Mouse (Mus musculus) hindbrain, embryonic 16.5 days (tissue): Measurements from ENCODE around the gene Smim14. TPM values are rescaled to one million over a fixed set of nuclear protein-coding genes. Genes with fewer than 3 reads are reported as not detected.
A peak's percentile ranks its signal among the peaks of the same experiment; 100 is the strongest.

Experiments used
- ATAC-seq: fragments of 200-750 bp; cut with Nextera tagmentation; 2 replicates; pipeline ENCODE4 v1.8.0; 2017; ENCODE audit warnings: moderate TSS enrichment, moderate library complexity
- H3K27ac ChIP-seq: fragments of 300-500 bp; sonication (generic); 2 replicates; pipeline ENCODE4 v1.5.1; 2014; ENCODE audit warnings: low read depth, mild to moderate bottlenecking, control low read depth, low read length, moderate library complexity
- H3K27me3 ChIP-seq: fragments of 300-500 bp; sonication (generic); replicated peaks from 2 replicates; pipeline ENCODE4 v1.6.1; 2014; ENCODE audit warnings: low read length; ENCODE audit not compliant: control insufficient read depth, insufficient read depth
- H3K36me3 ChIP-seq: fragments of 300-500 bp; sonication (generic); 2 replicates; pipeline ENCODE4 v1.6.1; 2014; ENCODE audit warnings: mild to moderate bottlenecking, low read length, moderate library complexity, mixed read lengths; ENCODE audit not compliant: control insufficient read depth, insufficient read depth
- H3K4me1 ChIP-seq: fragments of 300-500 bp; sonication (generic); 2 replicates; pipeline ENCODE4 v1.6.1; 2014; ENCODE audit warnings: low read depth, low read length; ENCODE audit not compliant: control insufficient read depth, insufficient read depth
- H3K4me2 ChIP-seq: fragments of 300-500 bp; sonication (generic); 2 replicates; pipeline ENCODE4 v1.6.1; 2014; ENCODE audit warnings: mild to moderate bottlenecking, low read length, control low read depth, moderate library complexity
- H3K4me3 ChIP-seq: fragments of 300-500 bp; sonication (generic); 2 replicates; pipeline ENCODE4 v1.5.1; 2014; ENCODE audit warnings: mild to moderate bottlenecking, low read length, control low read depth, moderate library complexity
- H3K9ac ChIP-seq: fragments of 300-500 bp; sonication (generic); 2 replicates; pipeline ENCODE4 v1.6.1; 2014; ENCODE audit warnings: low read depth, mild to moderate bottlenecking, control low read depth, low read length, moderate library complexity
- H3K9me3 ChIP-seq: fragments of 300-500 bp; sonication (generic); 2 replicates; pipeline ENCODE4 v1.6.1; 2014; ENCODE audit warnings: mild to moderate bottlenecking, low read length, moderate library complexity; ENCODE audit not compliant: control insufficient read depth
- WGBS: fragments of 180-500 bp; shearing (Covaris S2); extraction: QIAGEN DNeasy Blood & Tissue Kit; methylation state at CpG from one replicate; pipeline ENCODE4 v1.1.7; 2014; 5-methylcytosine and 5-hydroxymethylcytosine counted together
- polyA plus RNA-seq: library from polyadenylated mRNA; unstranded; fragments of >200 nt; fragmentation: Nextera tagmentation; extraction: Ambion mirVana; gene quantifications from 2 replicates; pipeline ENCODE4 v1.2.1, GENCODE M21; 2015

Smim14 gene
- polyA plus RNA-seq, 1 experiment from 2014 or later = 207 TPM

DNA sequence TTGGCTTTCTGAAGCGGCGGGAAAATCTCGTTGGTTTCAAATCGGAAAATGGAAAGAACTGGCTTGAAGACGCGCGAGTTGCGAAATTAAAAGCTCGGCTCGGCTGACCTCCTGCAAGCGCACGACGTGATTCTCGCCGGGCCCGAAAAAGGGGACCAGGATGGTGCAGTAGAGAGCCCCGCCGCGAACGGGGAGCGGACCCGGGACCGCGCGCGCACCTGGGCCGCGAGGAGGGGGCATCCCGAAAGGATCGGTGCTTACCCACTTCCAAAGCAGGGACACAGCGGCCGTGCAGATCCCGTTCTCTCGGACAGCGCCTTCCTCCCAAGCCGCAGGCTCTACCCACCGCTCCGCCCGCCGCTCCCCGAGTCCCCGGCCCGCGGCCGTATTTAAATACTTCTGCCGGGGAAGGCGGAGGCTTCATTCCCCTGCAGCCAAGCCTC is 101.6 kb downstream of the Smim14 start:
- peaks cover 8% of the 10 kb centered on the region for H3K4me1 ChIP-seq
- no peaks in the 10 kb centered on the region for H3K36me3 ChIP-seq
- peak overlapping the region; percentile 65 for H3K4me3 ChIP-seq
- H3K9me3 ChIP-seq = no peaks in the 10 kb centered on the region
- ATAC-seq = no peak; the same call in 1 of the 2 replicates
- peak overlapping the region; percentile 87 for H3K4me2 ChIP-seq
- peak overlapping the region; percentile 77 for H3K9ac ChIP-seq
- peak overlapping the region; percentile 80 for H3K27ac ChIP-seq
- under 1% methylated on average over 41 of the region's 47 CpGs for WGBS
- no peaks in the 10 kb centered on the region for H3K27me3 ChIP-seq

DNA sequence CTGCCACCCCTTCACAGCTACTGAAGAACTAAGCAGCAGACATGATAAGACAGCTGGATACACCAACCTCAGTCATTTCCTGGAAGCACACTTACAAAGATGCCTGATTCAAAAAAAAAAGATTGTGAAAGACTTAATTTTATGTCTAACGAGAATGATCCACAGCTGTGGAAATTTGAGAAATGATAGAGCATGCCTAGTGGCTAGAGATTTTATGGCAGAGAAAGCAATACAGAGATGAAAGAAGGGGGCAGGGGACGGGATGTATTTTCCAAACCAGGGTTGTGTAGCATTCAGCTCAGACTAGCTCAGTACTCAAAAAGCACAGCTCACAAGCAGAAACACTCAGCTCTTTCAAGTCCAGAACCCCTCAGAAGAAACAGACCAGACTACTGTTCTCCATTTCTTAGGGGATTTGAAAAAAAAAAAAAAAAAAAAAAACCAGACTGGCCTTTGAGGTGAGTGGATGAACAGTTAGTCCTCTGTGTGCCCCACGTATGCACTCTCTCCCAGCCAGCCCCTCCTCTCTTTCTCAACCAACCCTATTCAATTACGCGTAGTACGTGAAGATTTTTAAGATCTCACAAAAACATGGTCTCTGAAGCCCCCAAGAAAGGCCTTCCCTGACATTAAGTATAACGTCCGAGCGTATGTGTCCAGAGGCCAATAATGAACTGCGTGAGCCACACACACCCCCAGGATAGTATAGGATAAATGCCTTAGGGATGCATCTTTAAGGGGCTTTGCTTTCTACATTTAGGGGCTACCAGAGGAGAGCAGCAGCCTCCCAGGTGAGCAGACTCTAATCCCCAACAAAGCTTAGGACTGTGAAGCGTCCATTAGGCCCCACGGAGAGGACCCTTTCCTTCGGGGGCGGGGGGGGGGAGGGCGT is 102.3 kb downstream of the Smim14 start:
- Histone ChIP-seq H3K4me3 (peak overlapping the region; percentile 65), H3K4me2 (peak overlapping the region; percentile 87), H3K4me1 (peaks cover 8% of the 10 kb centered on the region), H3K9me3 (no peaks in the 10 kb centered on the region), H3K27ac (peak overlapping the region; percentile 80), H3K9ac (peak overlapping the region; percentile 77), H3K36me3 (no peaks in the 10 kb centered on the region), H3K27me3 (no peaks in the 10 kb centered on the region)
- peak; percentile 34 for ATAC-seq
- 4% methylated on average over 15 of the region's 15 CpGs for WGBS

DNA sequence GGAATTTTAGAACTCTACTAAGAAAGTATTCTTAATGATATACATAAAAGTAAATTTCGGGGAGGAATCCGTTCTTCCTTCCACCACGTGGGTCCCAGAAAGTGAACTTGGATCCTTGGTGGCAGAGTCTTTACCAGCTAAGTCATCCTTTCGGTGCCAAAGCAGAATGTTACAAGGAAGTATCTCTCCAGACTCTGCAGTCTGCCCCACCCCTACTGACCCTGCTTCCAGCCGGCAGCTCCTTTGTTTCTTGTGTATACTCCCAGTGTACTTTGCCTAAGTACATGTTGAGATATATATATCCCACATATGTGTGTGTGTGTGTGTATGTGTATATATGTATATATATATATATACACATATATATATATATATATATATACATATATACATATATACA is 107.5 kb downstream of the Smim14 start:
- 86% methylated on average over 5 of the region's 5 CpGs for WGBS
- H3K4me3 ChIP-seq = no peak overlapping the region
- H3K27me3 ChIP-seq = no peaks in the 10 kb centered on the region
- no peak for ATAC-seq
- H3K4me2 ChIP-seq = no peak overlapping the region
- no peaks in the 10 kb centered on the region for H3K9me3 ChIP-seq
- no peak overlapping the region for H3K27ac ChIP-seq
- H3K4me1 ChIP-seq = peaks cover 8% of the 10 kb centered on the region
- H3K36me3 ChIP-seq = peaks cover 5% of the 10 kb centered on the region; the same call in 1 of the 2 replicates
- no peak overlapping the region for H3K9ac ChIP-seq

DNA sequence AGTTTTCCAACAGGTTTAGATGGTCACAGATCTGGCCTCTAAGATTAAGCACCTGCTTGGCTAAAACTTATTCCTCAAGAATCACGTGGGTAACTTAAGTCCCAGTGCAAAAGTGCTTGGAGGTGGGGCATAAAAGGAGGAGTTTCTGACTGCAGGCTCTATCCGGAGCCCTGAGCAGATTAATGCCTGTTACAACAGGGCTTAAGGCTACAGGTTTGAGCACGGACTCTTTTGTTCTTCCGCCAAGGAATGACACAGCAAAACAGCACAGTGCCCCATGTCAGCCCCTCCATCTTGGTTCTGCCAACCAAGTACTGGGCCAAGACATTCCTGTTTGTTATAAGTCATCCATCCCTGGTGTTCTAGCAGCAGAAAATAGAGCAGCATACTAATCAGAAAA is 108.7 kb downstream of the Smim14 start:
- WGBS = 50% methylated on average over 4 of the region's 4 CpGs
- H3K9me3 ChIP-seq = no peaks in the 10 kb centered on the region
- no peak overlapping the region for H3K4me2 ChIP-seq
- no peak overlapping the region for H3K27ac ChIP-seq
- peaks cover 2% of the 10 kb centered on the region; the same call in 1 of the 2 replicates for H3K4me1 ChIP-seq
- no peak for ATAC-seq
- H3K27me3 ChIP-seq = no peaks in the 10 kb centered on the region
- peaks cover 12% of the 10 kb centered on the region for H3K36me3 ChIP-seq
- no peak overlapping the region for H3K4me3 ChIP-seq
- no peak overlapping the region for H3K9ac ChIP-seq

DNA sequence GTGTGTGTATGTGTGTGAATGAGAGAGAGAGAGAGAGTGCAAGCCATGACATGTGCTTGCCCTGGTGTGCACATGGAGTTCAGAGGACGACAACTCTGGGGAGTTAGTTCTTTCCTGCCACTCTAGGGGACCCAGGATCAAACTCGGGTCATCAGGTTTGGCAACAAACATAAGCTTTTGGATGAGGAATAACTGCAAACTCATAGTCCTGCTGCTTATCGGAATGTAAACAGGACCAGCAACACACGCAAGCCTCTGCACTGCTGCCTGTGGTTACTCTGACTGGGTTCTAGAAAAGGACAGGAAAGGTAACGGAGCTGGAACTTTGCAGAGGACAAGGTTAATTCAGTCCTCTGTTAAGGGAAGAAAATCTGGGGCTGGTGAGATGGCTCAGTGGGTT is 111.7 kb downstream of the Smim14 start:
- H3K9ac ChIP-seq = no peak overlapping the region
- no peak overlapping the region for H3K27ac ChIP-seq
- no peaks in the 10 kb centered on the region for H3K4me1 ChIP-seq
- no peaks in the 10 kb centered on the region for H3K27me3 ChIP-seq
- no peaks in the 10 kb centered on the region for H3K9me3 ChIP-seq
- 83% methylated on average over 5 of the region's 5 CpGs for whole genome bisulfite sequencing
- H3K4me3 ChIP-seq = no peak overlapping the region
- no peak overlapping the region for H3K4me2 ChIP-seq
- peaks cover 29% of the 10 kb centered on the region for H3K36me3 ChIP-seq
- no peak for ATAC-seq

DNA sequence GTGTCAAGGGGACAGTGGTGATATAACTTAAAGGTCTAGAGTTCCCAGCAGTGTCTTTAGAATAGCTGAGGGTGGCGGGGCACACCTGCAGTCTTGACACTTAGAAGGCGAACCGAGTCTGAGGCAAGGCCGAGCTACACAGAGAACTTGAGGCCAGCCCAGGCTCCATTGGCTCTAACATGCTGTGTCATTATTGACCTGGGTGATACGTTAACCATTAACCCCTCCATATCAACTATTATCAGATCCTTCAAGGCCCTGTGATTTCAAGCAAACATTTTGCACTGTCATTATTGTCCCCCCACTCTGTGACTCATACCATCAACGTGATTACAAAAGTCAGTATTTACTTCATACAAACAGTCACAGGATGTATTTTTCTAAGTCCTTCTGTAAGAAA is 112.8 kb downstream of the Smim14 start:
- H3K27ac ChIP-seq = no peak overlapping the region
- ATAC-seq = no peak
- no peak overlapping the region for H3K4me2 ChIP-seq
- WGBS = 95% methylated on average over 6 of the region's 6 CpGs
- no peaks in the 10 kb centered on the region for H3K4me1 ChIP-seq
- H3K4me3 ChIP-seq = no peak overlapping the region
- peaks cover 29% of the 10 kb centered on the region for H3K36me3 ChIP-seq
- no peaks in the 10 kb centered on the region for H3K27me3 ChIP-seq
- no peaks in the 10 kb centered on the region for H3K9me3 ChIP-seq
- no peak overlapping the region for H3K9ac ChIP-seq

DNA sequence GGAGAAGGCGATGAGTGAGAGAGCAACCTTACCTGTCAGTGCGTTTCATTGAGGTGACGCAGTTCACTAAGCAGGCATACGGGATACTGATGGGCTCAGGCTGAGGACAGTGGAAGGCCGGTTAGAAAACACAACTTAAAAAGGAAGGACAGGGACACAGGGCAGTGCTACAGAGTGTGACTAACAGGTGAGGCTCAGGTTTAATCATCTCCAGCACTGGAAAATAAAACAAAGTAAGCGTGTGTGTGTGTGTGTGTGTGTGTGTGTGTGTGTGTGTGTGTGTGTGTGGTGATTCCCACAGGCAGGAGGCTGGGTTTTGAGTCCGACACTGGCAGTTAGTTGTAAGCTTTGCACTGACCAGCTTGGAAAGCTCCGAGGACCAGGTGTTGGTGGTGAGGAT is 114.2 kb downstream of the Smim14 start:
- no peak overlapping the region for H3K9ac ChIP-seq
- 95% methylated on average over 8 of the region's 8 CpGs for WGBS
- peaks cover 34% of the 10 kb centered on the region for H3K36me3 ChIP-seq
- no peak for ATAC-seq
- no peak overlapping the region for H3K4me3 ChIP-seq
- no peaks in the 10 kb centered on the region for H3K27me3 ChIP-seq
- no peaks in the 10 kb centered on the region for H3K4me1 ChIP-seq
- no peaks in the 10 kb centered on the region for H3K9me3 ChIP-seq
- H3K27ac ChIP-seq = no peak overlapping the region
- H3K4me2 ChIP-seq = no peak overlapping the region

DNA sequence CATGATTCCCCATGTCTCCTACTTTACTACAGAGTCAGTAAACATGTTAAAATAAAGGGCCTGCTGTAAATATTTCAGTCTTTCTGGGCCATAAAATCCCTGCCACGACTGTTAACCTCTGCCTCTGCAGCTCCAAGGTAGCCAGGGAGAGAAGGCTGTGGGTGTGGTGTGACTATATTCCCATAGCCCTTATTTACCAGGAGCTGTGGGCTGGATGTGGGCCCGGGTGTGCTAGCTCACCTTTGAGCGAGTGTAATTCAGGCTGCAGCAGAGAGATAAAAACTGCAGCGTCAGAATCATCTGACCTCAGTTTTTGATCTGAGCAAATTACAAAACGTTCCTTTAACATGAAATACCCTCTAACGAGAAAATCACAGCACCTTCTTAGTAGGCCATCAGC is 116.2 kb downstream of the Smim14 start:
- H3K36me3 ChIP-seq = peaks cover 39% of the 10 kb centered on the region

DNA sequence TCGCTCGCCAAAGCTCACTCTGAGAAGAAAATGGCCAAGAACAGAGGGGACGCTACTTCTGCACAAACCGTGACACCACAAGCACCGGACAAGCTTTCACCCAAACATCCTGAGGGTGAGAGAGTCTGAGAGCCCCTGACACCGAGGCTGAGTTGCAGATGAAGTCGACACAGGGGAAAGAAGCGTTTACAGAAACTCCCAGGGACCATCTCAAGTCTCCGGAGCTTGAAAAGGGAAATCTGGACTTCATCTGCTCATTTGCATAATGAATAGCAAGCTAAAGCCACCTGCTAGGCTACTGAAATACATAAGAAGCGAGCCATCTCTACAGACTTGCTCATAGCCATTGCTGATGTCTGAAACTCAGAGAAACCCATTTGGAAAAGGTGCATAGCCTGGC is 117.8 kb downstream of the Smim14 start:
- Histone ChIP-seq H3K4me1 (no peaks in the 10 kb centered on the region), H3K27me3 (no peaks in the 10 kb centered on the region), H3K9ac (no peak overlapping the region), H3K27ac (no peak overlapping the region), H3K4me3 (no peak overlapping the region), H3K9me3 (no peaks in the 10 kb centered on the region), H3K4me2 (no peak overlapping the region), H3K36me3 (peaks cover 39% of the 10 kb centered on the region)
- 71% methylated on average over 10 of the region's 10 CpGs for WGBS
- ATAC-seq = no peak

More for the DNA sequence above, 116.2 kb downstream of the Smim14 start:
- Histone ChIP-seq H3K9ac (no peak overlapping the region), H3K27ac (no peak overlapping the region), H3K4me2 (no peak overlapping the region), H3K9me3 (no peaks in the 10 kb centered on the region), H3K4me1 (no peaks in the 10 kb centered on the region), H3K4me3 (no peak overlapping the region), H3K27me3 (no peaks in the 10 kb centered on the region)
- no peak for ATAC-seq
- 81% methylated on average over 6 of the region's 6 CpGs for WGBS
